Mouse (Mus musculus) T-helper 1 cell (primary cell): ENCODE data around the gene Arl6ip4.

Source experiments
- in situ Hi-C: fragments of 300-600 bp; cut with MboI, MseI; formaldehyde crosslinking; loops from one replicate; pipeline ENCODE4 v1.15.1; 2025; ENCODE audit warnings: high pct_unique_total_duplicates

Gene Arl6ip4

DNA sequence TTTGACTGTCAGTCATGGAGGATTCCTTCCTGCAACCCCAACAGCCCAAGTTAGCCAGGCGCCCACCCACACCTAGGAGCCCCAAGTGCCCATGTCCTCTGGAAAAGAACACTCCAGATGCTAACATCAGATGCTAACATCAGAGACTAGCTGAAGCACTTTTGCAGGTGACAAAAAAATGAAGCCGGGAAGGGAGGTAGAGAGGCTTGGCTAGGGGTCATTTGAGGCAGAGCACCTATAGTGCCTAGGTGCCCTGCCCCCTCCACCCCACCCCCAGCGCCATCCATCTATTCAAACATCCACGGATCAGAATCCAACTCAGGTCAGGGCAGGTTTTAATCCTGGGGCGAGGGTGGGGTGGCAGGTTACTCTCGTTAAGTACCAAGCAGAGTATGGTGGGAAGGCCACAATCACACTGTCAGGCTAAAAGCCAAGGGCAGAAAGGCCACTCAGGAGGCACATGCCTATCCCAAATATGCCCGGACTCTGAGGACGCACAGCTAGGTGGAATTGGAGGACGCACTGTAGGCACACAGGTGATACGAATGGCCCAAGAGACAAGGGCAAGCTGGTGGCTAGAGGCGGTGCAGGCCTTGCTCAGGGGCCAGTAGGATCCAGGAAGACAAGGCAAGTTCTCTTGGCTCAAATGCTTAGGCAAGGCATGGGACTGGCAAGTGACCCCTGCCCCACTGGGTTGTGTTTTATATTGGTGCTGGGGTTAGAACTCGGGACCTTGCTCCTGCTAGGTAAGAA lies 21.9 kb upstream of the Arl6ip4 start:
- in situ Hi-C loops, result loop anchor here (5.0 kb wide), 1 partner anchor 147 kb away; no protein-coding TSS in a partner anchor

- in situ Hi-C loops, result no loop called here
Measured at GRCm38 (mm10) chr5:124095077-124095581, 20.8 kb upstream of the Arl6ip4 start.

- in situ Hi-C loops, result no loop called here
Measured at GRCm38 (mm10) chr5:124095596-124096232, 20.2 kb upstream of the Arl6ip4 start, which contains the start of gene Abcb9. TSS of gene Abcb9 (minus strand) at chr5:124095798.

GRCm38 (mm10) chr5:124098923-124099322 lies 17.0 kb upstream of the Arl6ip4 start:
- in situ Hi-C loops, result no loop called here

DNA sequence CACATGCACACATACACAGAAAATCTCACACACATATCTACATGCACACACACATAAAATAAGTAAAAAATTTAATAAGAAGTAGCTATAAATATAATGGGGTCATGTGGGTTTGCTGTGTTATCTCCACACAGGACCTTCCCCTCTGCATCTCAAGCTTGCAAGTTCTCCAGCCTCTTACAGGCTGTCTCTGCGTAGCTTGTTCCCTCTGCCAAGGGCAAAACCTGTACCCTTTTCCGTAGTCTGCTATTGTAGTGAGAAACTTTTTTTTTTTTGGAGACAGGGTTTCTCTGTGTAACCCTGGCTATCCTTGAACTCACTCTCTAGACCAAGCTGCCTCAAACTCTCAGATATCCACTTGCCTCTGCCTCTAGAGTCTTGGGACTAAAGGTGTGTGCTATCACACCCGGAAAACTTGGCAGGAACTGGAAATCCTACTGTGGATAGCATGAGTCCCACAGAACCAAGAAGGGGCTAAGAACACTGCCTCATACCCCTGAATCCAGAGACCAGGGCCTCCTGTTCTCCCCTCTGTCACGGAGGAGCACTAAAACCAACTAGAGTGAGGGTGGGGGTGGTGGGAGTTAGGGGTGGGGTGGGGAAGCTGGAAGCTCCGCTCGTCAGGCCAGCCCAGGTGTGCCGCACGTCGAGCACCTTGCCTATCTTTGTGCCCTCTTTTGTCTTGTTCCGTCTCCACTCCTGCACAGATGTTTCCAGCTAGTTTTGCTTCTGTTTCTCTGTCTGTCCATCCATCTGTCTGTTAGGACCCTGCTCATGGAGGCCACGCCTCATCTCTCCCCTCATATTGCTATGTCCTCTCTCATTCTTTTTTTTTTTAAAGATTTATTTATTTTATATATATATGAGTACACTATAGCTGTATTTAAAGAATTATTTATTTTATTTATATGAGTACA lies 15.5 kb upstream of the Arl6ip4 start:
- in situ Hi-C loops, result no loop called here

- in situ Hi-C loops, result no loop called here
Measured at GRCm38 (mm10) chr5:124102326-124102725, 13.6 kb upstream of the Arl6ip4 start.

DNA sequence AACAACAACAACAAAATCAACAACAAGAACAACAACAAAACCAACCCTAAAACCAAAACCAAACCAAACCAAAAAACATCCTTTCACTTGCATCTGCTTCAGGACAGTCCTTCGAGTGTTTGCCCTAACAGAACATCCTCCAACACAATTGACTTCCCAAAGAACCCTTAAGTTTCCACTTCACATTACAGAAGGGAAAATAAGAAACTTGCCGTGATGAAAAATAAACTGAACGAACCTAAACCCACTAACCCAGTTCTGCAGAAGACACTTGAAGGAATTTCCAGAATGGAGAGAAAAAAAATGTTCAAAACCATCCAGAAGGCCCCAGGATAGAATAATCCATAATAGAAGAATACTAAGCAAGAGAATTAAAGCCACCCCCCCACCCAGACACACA lies 12.9 kb upstream of the Arl6ip4 start:
- in situ Hi-C loops, result no loop called here

GRCm38 (mm10) chr5:124103552-124103951 lies 12.3 kb upstream of the Arl6ip4 start:
- in situ Hi-C loops, result no loop called here

- in situ Hi-C loops, result no loop called here
Measured at GRCm38 (mm10) chr5:124111077-124111741, 4.7 kb upstream of the Arl6ip4 start.

DNA sequence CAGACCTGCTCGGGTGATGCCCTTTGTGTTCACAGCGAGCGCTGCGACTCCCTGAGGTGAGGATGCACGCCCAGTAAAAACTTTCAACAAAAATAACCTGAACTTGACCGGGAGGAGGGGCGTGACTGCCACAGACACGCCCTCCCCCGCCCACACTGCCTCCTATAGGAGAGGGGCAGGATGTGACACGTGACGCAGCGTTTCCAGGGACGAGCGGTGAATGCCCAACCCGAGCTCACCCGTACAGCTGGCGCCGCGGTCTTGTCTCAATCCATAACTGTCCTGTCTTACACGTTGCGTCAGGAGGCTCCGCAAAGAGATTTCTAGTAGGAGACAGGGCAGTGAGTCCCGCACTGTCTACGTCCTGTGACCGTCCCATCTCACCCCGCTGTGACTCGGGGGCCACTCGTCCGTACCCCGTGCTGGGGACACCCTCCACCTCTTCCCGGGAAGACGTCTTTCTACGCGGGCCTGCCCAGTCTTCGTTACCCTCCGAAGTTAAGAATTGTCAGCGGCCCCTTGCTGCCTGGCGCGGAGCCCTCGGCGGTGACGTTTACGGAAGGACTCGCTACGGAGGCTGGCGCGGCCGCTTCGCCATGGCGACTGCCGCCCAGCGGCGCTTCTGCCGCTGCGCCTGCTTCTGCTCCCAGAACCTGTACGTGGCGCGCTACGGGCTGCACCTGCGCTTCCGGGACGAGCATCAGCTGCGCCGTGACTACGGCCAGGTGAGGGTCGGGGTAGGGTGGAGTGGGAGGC lies 4.0 kb upstream of the Arl6ip4 start, which contains the start of gene Ogfod2:
Ogfod2 (plus strand) TSS at position 556 of the 756 bp plus-strand sequence.
- in situ Hi-C loops, result no loop called here

- in situ Hi-C loops, result no loop called here
Measured at GRCm38 (mm10) chr5:124112531-124112930, 3.4 kb upstream of the Arl6ip4 start.

DNA sequence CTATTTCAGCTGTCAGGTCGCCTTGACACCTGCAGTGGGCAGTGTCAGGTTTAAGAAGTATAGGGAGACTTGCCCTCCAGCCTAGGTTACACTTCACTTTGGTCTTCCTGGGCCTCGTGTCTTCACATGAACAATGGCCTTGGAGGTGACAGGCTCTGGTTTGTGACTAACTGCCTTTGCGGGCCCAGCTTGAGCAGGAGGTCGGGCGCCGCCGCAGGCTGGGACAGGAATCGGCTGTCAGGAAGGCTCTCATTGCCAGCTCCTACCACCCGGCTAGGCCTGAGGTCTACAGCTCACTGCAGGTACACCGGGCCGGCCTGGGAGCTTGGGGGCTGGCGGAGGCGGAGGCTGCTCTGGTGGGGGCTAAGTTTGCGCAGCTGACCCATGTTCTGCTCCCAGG lies 2.9 kb upstream of the Arl6ip4 start:
- in situ Hi-C loops, result no loop called here

DNA sequence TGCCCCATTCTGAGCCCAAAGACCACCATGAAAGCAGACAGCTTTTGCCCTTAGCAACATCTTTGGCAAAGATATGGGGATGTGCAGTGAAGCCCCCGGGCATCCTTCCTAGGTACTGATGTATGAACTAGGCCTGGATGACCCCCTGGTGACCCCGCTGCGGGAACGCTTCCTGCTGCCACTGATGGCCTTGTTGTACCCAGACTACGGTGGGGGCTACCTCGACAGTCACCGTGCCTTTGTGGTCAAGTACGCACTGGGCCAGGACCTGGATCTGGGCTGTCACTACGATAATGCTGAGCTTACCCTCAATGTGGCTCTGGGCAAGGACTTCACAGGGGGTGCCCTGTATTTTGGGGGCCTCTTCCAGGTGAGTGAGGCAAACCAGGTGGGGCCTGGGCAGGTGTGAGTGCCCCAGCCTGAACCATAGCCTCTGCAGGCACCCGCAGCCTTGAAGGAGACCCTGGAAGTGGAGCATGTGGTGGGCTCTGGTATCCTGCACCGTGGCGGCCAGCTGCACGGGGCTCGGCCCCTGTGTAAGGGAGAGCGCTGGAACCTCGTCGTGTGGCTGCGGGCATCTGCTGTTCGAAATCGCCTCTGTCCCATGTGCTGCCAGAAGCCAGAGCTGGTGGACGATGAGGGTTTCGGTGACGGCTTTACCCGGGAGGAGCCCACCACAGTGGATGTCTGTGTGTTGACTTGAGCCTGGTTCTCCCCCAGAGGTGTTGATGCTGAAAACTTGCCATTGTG lies 1.4 kb upstream of the Arl6ip4 start:
- in situ Hi-C loops, result no loop called here

DNA sequence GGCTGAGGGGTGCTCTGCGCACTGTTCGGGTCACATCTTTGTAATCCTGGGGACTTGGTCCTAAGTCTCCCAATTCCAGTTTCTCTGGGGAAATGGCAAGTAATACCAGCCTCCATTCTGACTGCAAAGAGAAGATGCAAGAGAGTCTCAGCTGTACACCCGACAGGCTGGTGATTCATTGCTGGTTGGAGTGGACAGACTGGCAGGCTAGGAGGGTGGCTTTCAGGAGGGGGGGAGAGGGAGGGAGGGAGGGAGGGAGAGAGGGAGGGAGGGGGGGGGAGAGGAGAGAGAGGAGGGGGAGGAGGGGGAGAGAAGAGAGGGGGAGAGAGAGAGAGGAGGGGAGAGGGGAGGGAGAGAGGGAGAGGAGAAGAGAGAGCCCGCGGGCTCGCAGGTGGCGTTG lies 358 bp upstream of the Arl6ip4 start:
- in situ Hi-C loops, result no loop called here

- in situ Hi-C loops, result no loop called here
Measured at GRCm38 (mm10) chr5:124119204-124119603, 3.3 kb downstream of the Arl6ip4 start.

DNA sequence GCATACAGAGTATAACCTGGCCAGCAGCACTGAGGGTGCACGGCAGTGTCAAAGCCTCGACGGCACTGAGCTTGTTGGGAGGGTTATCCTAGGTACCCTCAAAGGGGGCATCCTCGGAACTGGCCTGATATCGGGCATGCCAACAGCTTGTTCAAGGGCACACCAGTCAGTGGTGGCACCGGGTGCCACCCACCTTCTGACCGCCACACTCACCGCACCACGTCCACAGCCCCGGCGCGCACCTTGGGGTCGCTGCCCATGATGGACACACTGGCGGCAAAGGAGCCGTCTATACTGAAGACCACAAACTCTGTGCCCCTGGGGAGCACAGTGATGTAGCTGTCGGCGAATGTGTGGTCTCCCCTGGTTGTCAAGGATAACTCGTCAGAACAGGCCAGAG lies 6.5 kb downstream of the Arl6ip4 start:
- in situ Hi-C loops, result no loop called here

DNA sequence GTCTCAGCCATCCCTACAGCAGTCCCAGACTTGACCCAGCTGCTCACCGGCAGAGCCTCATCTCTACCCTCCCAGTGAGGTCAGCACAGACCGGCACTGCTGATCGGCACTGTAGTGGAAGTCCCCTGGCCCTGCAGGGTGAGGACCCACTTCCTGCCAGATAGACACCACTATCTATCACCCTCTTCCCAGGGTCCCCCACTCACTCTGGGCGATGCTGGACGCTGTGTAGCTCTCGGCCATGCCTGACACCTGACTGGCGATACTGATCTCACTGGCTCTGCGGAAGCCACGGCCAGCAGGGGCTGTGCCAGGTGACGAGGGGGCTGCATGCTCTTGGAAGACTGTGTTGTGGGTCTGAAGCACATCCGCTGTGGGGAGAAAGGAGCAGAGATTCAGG lies 9.2 kb downstream of the Arl6ip4 start:
- in situ Hi-C loops, result no loop called here

GRCm38 (mm10) chr5:124134261-124134660 lies 18.4 kb downstream of the Arl6ip4 start:
- in situ Hi-C loops, result no loop called here

DNA sequence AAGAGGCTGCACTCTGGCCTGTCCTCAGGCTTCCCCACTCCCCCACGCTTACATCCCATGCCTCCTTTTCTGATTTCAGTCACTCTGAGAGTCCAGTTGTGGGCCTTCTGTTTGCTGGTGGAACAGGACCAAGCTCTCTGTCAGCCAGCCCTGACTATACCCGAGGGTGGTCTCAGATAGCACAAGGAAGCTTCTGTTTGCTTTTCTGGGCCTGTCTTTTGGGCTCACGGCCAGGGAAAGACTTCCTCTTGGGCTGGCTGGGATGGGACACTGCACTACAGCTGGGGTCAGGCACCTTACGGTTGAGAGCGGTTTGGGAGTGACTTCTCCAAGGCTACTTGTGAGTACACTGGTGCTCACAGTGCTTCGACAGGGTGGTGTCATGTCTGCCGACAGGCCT lies 22.2 kb downstream of the Arl6ip4 start:
- in situ Hi-C loops, result no loop called here

DNA sequence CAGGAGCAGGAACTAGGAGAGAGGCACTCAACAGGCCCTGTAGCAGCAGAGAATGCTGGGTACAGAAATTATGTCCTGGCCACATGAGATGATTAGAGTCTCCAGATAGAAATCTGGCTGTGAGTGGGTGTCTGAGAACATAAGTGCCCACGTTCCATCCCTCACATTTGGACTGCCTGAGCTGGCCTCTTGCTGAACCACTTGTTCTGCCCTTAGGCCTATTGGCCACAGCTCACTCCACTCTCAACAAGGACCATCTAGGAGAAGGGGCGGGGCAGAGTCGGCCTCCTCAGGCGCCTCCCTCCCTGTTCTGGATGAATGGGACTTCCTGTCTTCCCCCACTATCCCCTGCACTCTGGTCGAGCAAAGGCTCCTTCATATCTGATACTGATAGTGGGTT lies 33.1 kb downstream of the Arl6ip4 start:
- in situ Hi-C loops, result no loop called here
